Mouse (Mus musculus) left cerebral cortex, adult 2 months (tissue): ENCODE measurements around the gene Disp2. TPM values are rescaled to one million over a fixed set of nuclear protein-coding genes. Genes with fewer than 3 reads are reported as not detected.
A peak's percentile ranks its signal among the peaks of the same experiment; 100 is the strongest.

Experiments
- DNase-seq, 2 experiments: peaks; one replicate each; pipeline ENCODE4 v3.0.0; 2021 to 2022; ENCODE audit warnings: low spot score in 2 of 2, mixed read lengths in 1 of 2; ENCODE audit errors: extremely low spot score in 1 of 2
- H3K27ac ChIP-seq: fragments of 200-600 bp; 2 replicates; pipeline ENCODE4 v1.8.1; 2022
- H3K4me3 ChIP-seq: fragments of 200-600 bp; 2 replicates; pipeline ENCODE4 v1.8.1; 2022
- CTCF ChIP-seq: fragments of 200-600 bp; IDR thresholded peaks from 2 replicates; pipeline ENCODE4 v1.8.1; 2022; ENCODE audit warnings: antibody characterized with exemption, mild to moderate bottlenecking, moderate library complexity
- intact Hi-C: fragments of 180-260 bp; cut with DNase I; formaldehyde crosslinking; loops from one replicate; pipeline ENCODE4 v1.15.1; 2025
- total RNA-seq, 2 experiments: library from RNA; stranded (reverse); gene quantifications; 2 replicates each; pipeline ENCODE4 v1.2.3; 2021

The Disp2 gene
- total RNA-seq, 2 experiments from 2014 or later: 197 to 209 TPM

- TF ChIP-seq CTCF: no peak
- Histone ChIP-seq H3K4me3 (no peak overlapping the region), H3K27ac (no peak overlapping the region)
- no peak for DNase-seq
- intact Hi-C loops: no loop called here
Observed at GRCm38 (mm10) chr2:118775396-118775795, 4.1 kb upstream of the Disp2 start.

GRCm38 (mm10) chr2:118775846-118776245 lies 3.7 kb upstream of the Disp2 start:
- peak; percentile 65 for DNase-seq
- H3K27ac ChIP-seq: peak overlapping the region; percentile 37; the same call in 1 of the 2 replicates
- H3K4me3 ChIP-seq: no peak overlapping the region
- intact Hi-C loops: no loop called here
- TF ChIP-seq CTCF: no peak

GRCm38 (mm10) chr2:118776295-118776694 lies 3.2 kb upstream of the Disp2 start:
- H3K27ac ChIP-seq: peak overlapping the region; percentile 37; the same call in 1 of the 2 replicates
- no peak for TF ChIP-seq CTCF
- H3K4me3 ChIP-seq: no peak overlapping the region
- intact Hi-C loops: no loop called here
- DNase-seq: no peak

GRCm38 (mm10) chr2:118778418-118778817 lies 1.1 kb upstream of the Disp2 start:
- TF ChIP-seq CTCF: no peak
- intact Hi-C loops: no loop called here
- no peak for DNase-seq

GRCm38 (mm10) chr2:118779065-118779464 lies 454 bp upstream of the Disp2 start:
- TF ChIP-seq CTCF: no peak
- DNase-seq: no peak
- peak overlapping the region; percentile 82 for H3K27ac ChIP-seq
- peak overlapping the region; percentile 75 for H3K4me3 ChIP-seq
- intact Hi-C loops: loop anchor here (1.0 kb wide), 2 partner anchors 17 to 34 kb away; partner anchors contain the start of genes Ccdc9b and Inafm2

More at GRCm38 (mm10) chr2:118778418-118778817, 1.1 kb upstream of the Disp2 start:
- no peak overlapping the region for H3K4me3 ChIP-seq
- H3K27ac ChIP-seq: no peak overlapping the region

- H3K27ac ChIP-seq: no peak overlapping the region
- H3K4me3 ChIP-seq: no peak overlapping the region; the same call in 1 of the 2 replicates
- no peak for TF ChIP-seq CTCF
Observed at GRCm38 (mm10) chr2:118781115-118781514, 1.6 kb downstream of the Disp2 start.

GRCm38 (mm10) chr2:118782303-118782702 lies 2.8 kb downstream of the Disp2 start:
- TF ChIP-seq CTCF: no peak
- no peak for DNase-seq
- intact Hi-C loops: no loop called here
- H3K4me3 ChIP-seq: no peak overlapping the region
- no peak overlapping the region for H3K27ac ChIP-seq

More at GRCm38 (mm10) chr2:118781115-118781514, 1.6 kb downstream of the Disp2 start:
- no peak for DNase-seq
- intact Hi-C loops: no loop called here

- Histone ChIP-seq H3K4me3 (no peak overlapping the region), H3K27ac (no peak overlapping the region)
- intact Hi-C loops: no loop called here
- no peak for TF ChIP-seq CTCF
- no peak for DNase-seq
Observed at GRCm38 (mm10) chr2:118783093-118783492, 3.6 kb downstream of the Disp2 start.

GRCm38 (mm10) chr2:118783663-118784062 lies 4.1 kb downstream of the Disp2 start:
- TF ChIP-seq CTCF: no peak
- H3K27ac ChIP-seq: no peak overlapping the region
- DNase-seq: no peak
- intact Hi-C loops: no loop called here
- H3K4me3 ChIP-seq: no peak overlapping the region

GRCm38 (mm10) chr2:118786525-118786924 lies 7.0 kb downstream of the Disp2 start:
- Histone ChIP-seq H3K27ac (no peak overlapping the region), H3K4me3 (no peak overlapping the region)
- no peak for TF ChIP-seq CTCF
- intact Hi-C loops: no loop called here
- no peak for DNase-seq

GRCm38 (mm10) chr2:118789501-118789900 lies 10.0 kb downstream of the Disp2 start:
- TF ChIP-seq CTCF: no peak
- intact Hi-C loops: no loop called here
- no peak overlapping the region for H3K4me3 ChIP-seq
- no peak overlapping the region for H3K27ac ChIP-seq
- no peak for DNase-seq

GRCm38 (mm10) chr2:118790221-118790550 lies 10.7 kb downstream of the Disp2 start:
- no peak overlapping the region for H3K4me3 ChIP-seq
- no peak for DNase-seq
- intact Hi-C loops: no loop called here
- H3K27ac ChIP-seq: no peak overlapping the region
- TF ChIP-seq CTCF: no peak
